Mouse (Mus musculus) erythroblast, embryonic 14.5 days (primary cell): Measurements from ENCODE around the gene Gng7.

Experiments used
- GATA1 ChIP-seq: IDR thresholded peaks from 2 replicates; pipeline ENCODE4 v1.6.1; 2012; ENCODE audit warnings: low read length, inconsistent platforms, mixed read lengths
- TAL1 ChIP-seq: IDR thresholded peaks from 3 replicates; pipeline ENCODE4 v1.6.1; 2012; ENCODE audit warnings: low read length, inconsistent platforms, mixed read lengths

- TF ChIP-seq TAL1 (no peak), GATA1 (no peak)
These were observed 13.6 kb downstream of the Gng7 start for GRCm38 (mm10) chr10:81001161-81001560.
